Mouse (Mus musculus) C2C12 (cell line): ENCODE data around the gene Snx9. TPM values are rescaled to one million over a fixed set of nuclear protein-coding genes. Genes with fewer than 3 reads are reported as not detected.

Source experiments
- H3K27me3 ChIP-seq: one replicate; pipeline ENCODE4 v1.6.1; 2011; ENCODE audit not compliant: control insufficient read depth, insufficient read depth, insufficient read length
- H3K36me3 ChIP-seq: one replicate; pipeline ENCODE4 v1.6.1; 2011; ENCODE audit not compliant: control insufficient read depth, insufficient read depth
- H3K4me3 ChIP-seq: one replicate; pipeline ENCODE4 v1.5.1; 2011; ENCODE audit warnings: mild to moderate bottlenecking, control low read depth; ENCODE audit not compliant: poor library complexity, insufficient read depth, severe bottlenecking
- H3K79me2 ChIP-seq: one replicate; pipeline ENCODE4 v1.6.1; 2011; ENCODE audit not compliant: control insufficient read depth, insufficient read depth
- H3K79me3 ChIP-seq: one replicate; pipeline ENCODE4 v1.6.1; 2011; ENCODE audit warnings: low read depth, control low read depth
- H3ac ChIP-seq: one replicate; pipeline ENCODE3; 2011; ENCODE audit warnings: low read depth; ENCODE audit not compliant: control insufficient read depth, insufficient read length
- CEBPB ChIP-seq: IDR thresholded peaks from one replicate; pipeline ENCODE4 v1.6.1; 2011; ENCODE audit warnings: low read depth, mild to moderate bottlenecking, control low read depth, moderate library complexity
- CTCF ChIP-seq: IDR thresholded peaks from one replicate; pipeline ENCODE4 v1.5.1; 2011; ENCODE audit not compliant: control insufficient read depth, insufficient read depth, insufficient read length
- FOSL1 ChIP-seq: IDR thresholded peaks from one replicate; pipeline ENCODE4 v1.8.0; 2011; ENCODE audit warnings: mild to moderate bottlenecking, low read length; ENCODE audit not compliant: poor library complexity, insufficient read depth, severe bottlenecking
- MAX ChIP-seq: IDR thresholded peaks from one replicate; pipeline ENCODE4 v1.6.1; 2011; ENCODE audit warnings: mild to moderate bottlenecking, control low read depth
- MYOD1 ChIP-seq: IDR thresholded peaks from one replicate; pipeline ENCODE4 v1.6.1; 2011; ENCODE audit warnings: low read depth; ENCODE audit not compliant: control insufficient read depth, insufficient read length
- MYOG ChIP-seq: IDR thresholded peaks from one replicate; pipeline ENCODE4 v1.6.1; 2011; ENCODE audit not compliant: control insufficient read depth, insufficient read length; ENCODE audit errors: extremely low read depth
- USF1 ChIP-seq: IDR thresholded peaks from one replicate; pipeline ENCODE4 v1.6.1; 2011; ENCODE audit warnings: low read depth, mild to moderate bottlenecking, control low read depth, moderate library complexity
- polyA plus RNA-seq: library from polyadenylated mRNA; unstranded; fragments of >200 nt; fragmentation: generic; extraction: Trizol; gene quantifications from one replicate; pipeline ENCODE4 v1.2.1, GENCODE M21; 2012; ENCODE audit warnings: missing spikeins

The Snx9 gene
- polyA plus RNA-seq, 1 experiment, result 57.5 TPM

- Histone ChIP-seq H3K4me3 (no peak overlapping the region), H3K36me3 (peaks cover 26% of the 10 kb centered on the region), H3K79me2 (peaks cover 20% of the 10 kb centered on the region), H3ac (peak overlapping the region; percentile 19), H3K79me3 (peaks cover 14% of the 10 kb centered on the region), H3K27me3 (no peaks in the 10 kb centered on the region)
- TF ChIP-seq MAX (peak; percentile 47), USF1 (peak; percentile 75), FOSL1 (peak; percentile 17), MYOG (no peak)
These were observed 35.2 kb upstream of the Snx9 start for GRCm38 (mm10) chr17:5805935-5806334.

DNA sequence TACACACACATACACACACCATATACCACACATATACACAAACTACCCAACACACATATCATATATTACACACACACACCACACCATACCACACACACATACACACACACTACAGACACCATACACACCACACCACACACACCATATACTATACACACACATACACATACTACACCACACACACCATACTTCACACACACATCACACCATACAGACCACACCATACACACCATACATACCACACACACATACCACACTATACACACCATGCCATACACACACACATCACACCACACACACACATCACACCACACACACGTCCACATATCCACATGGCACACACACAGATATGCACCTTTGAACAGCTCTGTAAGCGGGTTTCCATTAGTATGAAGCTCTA, 34.3 kb upstream of the Snx9 start:
- no peak overlapping the region for H3ac ChIP-seq
- H3K79me2 ChIP-seq, result peaks cover 11% of the 10 kb centered on the region
- H3K36me3 ChIP-seq, result peaks cover 19% of the 10 kb centered on the region
- peaks cover 6% of the 10 kb centered on the region for H3K79me3 ChIP-seq
- no peaks in the 10 kb centered on the region for H3K27me3 ChIP-seq
- H3K4me3 ChIP-seq, result no peak overlapping the region
- TF ChIP-seq USF1 (no peak), MYOD1 (no peak), CTCF (no peak), MYOG (no peak)

- H3ac ChIP-seq, result no peak overlapping the region
- peaks cover under 1% of the 10 kb centered on the region for H3K79me2 ChIP-seq
- no peaks in the 10 kb centered on the region for H3K27me3 ChIP-seq
- no peak for TF ChIP-seq MYOD1
- TF ChIP-seq CEBPB, result no peak
- TF ChIP-seq MAX, result no peak
- no peak for TF ChIP-seq FOSL1
- no peak for TF ChIP-seq MYOG
- TF ChIP-seq CTCF, result no peak
- no peak for TF ChIP-seq USF1
- no peak overlapping the region for H3K4me3 ChIP-seq
- H3K36me3 ChIP-seq, result peaks cover 12% of the 10 kb centered on the region
- H3K79me3 ChIP-seq, result no peaks in the 10 kb centered on the region
These were observed 33.2 kb upstream of the Snx9 start for GRCm38 (mm10) chr17:5807847-5808386.

DNA sequence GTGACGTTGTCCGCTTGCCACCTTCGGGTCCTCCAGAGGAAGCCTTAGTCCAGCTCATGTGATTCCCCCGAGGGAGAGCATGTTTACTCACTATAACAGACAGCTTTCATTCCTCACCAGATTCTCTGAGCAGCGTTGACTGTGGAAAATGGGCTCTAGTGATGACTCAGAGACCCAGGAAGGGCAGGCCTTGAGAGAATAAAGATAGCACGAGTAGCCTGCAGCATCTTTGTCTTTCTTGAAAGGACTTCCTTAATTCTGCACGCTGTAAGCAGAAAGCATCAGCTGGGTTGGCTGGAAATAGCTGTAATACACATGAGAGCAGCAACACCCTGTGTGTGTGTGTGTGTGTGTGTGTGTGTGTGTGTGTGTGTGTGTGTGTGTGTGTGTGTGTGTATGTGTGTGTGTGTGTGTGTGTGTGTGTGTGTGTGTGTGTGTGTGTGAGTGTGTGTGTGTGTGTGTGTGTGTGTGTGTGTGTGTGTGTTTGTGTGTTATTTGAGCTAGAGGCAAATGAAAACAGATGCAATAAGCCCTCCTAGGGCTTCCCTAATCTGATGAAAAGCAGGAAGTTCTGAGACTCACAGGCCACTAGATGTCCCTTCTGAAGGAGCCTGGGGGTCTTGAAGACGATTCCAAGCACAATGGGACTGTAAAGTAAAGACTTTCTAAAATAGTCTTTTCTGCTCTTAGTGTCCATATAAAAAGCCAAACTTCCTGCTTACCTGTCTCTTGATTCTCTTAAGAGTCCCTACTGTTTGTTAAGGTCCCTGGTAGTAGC, 27.1 kb upstream of the Snx9 start:
- Histone ChIP-seq H3ac (no peak overlapping the region), H3K79me3 (no peaks in the 10 kb centered on the region), H3K79me2 (no peaks in the 10 kb centered on the region), H3K36me3 (no peaks in the 10 kb centered on the region), H3K4me3 (no peak overlapping the region), H3K27me3 (no peaks in the 10 kb centered on the region)
- peak; percentile 51 for TF ChIP-seq MAX
- TF ChIP-seq FOSL1, result no peak

DNA sequence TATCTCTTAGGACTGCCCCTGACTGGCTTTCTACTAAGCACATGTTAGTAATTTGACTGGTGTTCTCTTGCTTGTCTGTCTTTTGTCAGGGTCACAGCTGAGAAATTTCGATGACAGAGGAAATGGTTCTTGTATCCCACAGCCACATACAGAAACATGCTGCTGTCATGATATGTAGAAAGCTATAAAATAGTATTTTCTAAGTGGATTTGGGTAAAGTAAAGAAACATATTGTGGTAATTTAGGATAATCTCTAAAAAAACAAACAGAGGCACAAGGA, 26.5 kb upstream of the Snx9 start:
- Histone ChIP-seq H3K4me3 (no peak overlapping the region), H3K79me3 (no peaks in the 10 kb centered on the region), H3K36me3 (no peaks in the 10 kb centered on the region), H3ac (no peak overlapping the region), H3K27me3 (no peaks in the 10 kb centered on the region), H3K79me2 (no peaks in the 10 kb centered on the region)
- TF ChIP-seq CTCF, result no peak
- TF ChIP-seq USF1, result no peak
- TF ChIP-seq MAX, result no peak
- no peak for TF ChIP-seq FOSL1
- no peak for TF ChIP-seq MYOD1
- no peak for TF ChIP-seq MYOG
- TF ChIP-seq CEBPB, result no peak

DNA sequence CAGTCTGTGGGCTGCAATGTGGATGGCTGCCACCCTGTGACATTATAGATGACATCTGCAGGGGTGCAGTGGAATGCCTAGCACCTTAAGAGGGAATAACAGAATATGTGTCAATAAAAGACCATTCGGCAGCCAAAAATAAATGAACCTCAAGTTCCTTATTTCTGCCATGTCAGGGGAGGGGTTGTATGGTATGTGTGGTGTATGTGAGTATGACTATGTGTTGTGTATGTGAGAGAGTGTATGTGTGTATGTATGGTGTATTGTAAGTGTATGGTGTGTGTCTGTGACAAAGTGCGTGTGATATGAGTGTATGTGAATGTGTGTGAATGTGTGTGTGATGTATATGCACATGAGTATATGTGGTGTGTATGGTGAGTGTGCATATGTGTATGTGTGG, 23.3 kb upstream of the Snx9 start:
- Histone ChIP-seq H3K79me3 (no peaks in the 10 kb centered on the region), H3K36me3 (no peaks in the 10 kb centered on the region), H3K79me2 (no peaks in the 10 kb centered on the region), H3K4me3 (no peak overlapping the region), H3K27me3 (no peaks in the 10 kb centered on the region), H3ac (no peak overlapping the region)
- no peak for TF ChIP-seq USF1
- no peak for TF ChIP-seq FOSL1
- TF ChIP-seq CEBPB, result no peak
- no peak for TF ChIP-seq CTCF
- no peak for TF ChIP-seq MAX
- no peak for TF ChIP-seq MYOG
- TF ChIP-seq MYOD1, result no peak
